Mouse (Mus musculus): ENCODE measurements around the gene Gtf3c4. TPM values are rescaled to one million over a fixed set of nuclear protein-coding genes. Genes with fewer than 3 reads are reported as not detected.

Gene Gtf3c4
- polyA plus RNA-seq, 1 experiment from 2014 or later: 14.4 TPM

- Histone ChIP-seq H3K36me3 (ENCODE audit: control insufficient read depth, insufficient read depth, low read length) (no peaks in the 10 kb centered on the region), H3K4me3 (ENCODE audit: low read length) (no peak overlapping the region), H3K9ac (ENCODE audit: low read depth, low read length) (no peak overlapping the region), H3K4me1 (ENCODE audit: control insufficient read depth, insufficient read depth, low read depth, low read length) (peaks cover 9% of the 10 kb centered on the region), H3K27me3 (replicated peaks; ENCODE audit: control insufficient read depth, insufficient read depth, low read length) (no peaks in the 10 kb centered on the region), H3K4me2 (ENCODE audit: low read length) (peak overlapping the region; percentile 50), H3K9me3 (ENCODE audit: control insufficient read depth, low read length) (no peaks in the 10 kb centered on the region), H3K27ac (ENCODE audit: low read depth, low read length) (no peak overlapping the region)
- ATAC-seq: peak; percentile 90
- 25% methylated on average over 5 of the region's 6 CpGs for WGBS
Measured at GRCm38 (mm10) chr2:28792931-28793610, 47.1 kb downstream of the Gtf3c4 start.

GRCm38 (mm10) chr2:28787067-28787619, 53.0 kb downstream of the Gtf3c4 start:
- no peaks in the 10 kb centered on the region for H3K9me3 ChIP-seq (ENCODE audit: control insufficient read depth, low read length)
- H3K27ac ChIP-seq (ENCODE audit: low read depth, low read length): no peak overlapping the region
- H3K4me3 ChIP-seq (ENCODE audit: low read length): no peak overlapping the region
- peaks cover 7% of the 10 kb centered on the region for H3K4me1 ChIP-seq (ENCODE audit: control insufficient read depth, insufficient read depth, low read depth, low read length)
- no peaks in the 10 kb centered on the region for H3K27me3 ChIP-seq (replicated peaks; ENCODE audit: control insufficient read depth, insufficient read depth, low read length)
- ATAC-seq: peak; percentile 73
- H3K9ac ChIP-seq (ENCODE audit: low read depth, low read length): no peak overlapping the region
- H3K4me2 ChIP-seq (ENCODE audit: low read length): no peak overlapping the region
- H3K36me3 ChIP-seq (ENCODE audit: control insufficient read depth, insufficient read depth, low read length): no peaks in the 10 kb centered on the region
- WGBS: 41% methylated on average over 6 of the region's 6 CpGs

GRCm38 (mm10) chr2:28786355-28787066, 53.6 kb downstream of the Gtf3c4 start:
- no peaks in the 10 kb centered on the region for H3K27me3 ChIP-seq (replicated peaks; ENCODE audit: control insufficient read depth, insufficient read depth, low read length)
- no peak overlapping the region for H3K4me2 ChIP-seq (ENCODE audit: low read length)
- H3K4me1 ChIP-seq (ENCODE audit: control insufficient read depth, insufficient read depth, low read depth, low read length): peaks cover 7% of the 10 kb centered on the region
- 53% methylated on average over 16 of the region's 16 CpGs for WGBS
- no peaks in the 10 kb centered on the region for H3K36me3 ChIP-seq (ENCODE audit: control insufficient read depth, insufficient read depth, low read length)
- H3K27ac ChIP-seq (ENCODE audit: low read depth, low read length): no peak overlapping the region
- no peaks in the 10 kb centered on the region for H3K9me3 ChIP-seq (ENCODE audit: control insufficient read depth, low read length)
- H3K4me3 ChIP-seq (ENCODE audit: low read length): no peak overlapping the region
- no peak overlapping the region for H3K9ac ChIP-seq (ENCODE audit: low read depth, low read length)
- ATAC-seq: peak; percentile 79

DNA sequence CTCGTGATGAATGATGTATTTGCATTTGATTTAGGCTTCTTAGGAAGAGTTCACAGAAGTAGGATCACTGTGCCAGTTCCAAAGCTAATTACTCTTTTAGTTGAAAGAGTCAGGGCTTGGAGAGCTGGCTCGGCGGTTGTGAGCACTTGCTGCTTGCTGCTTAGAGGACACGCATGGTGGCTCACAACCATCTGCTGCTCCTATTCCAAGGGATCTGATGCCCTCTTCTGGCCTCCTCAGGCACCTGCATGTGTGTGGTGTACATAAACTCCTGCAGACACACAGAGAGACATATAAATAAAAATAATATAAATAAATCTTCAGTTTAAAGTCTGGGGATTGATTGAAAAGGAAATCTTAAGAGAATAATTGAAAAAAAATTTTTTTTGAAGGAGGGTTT, 58.9 kb downstream of the Gtf3c4 start:
- Histone ChIP-seq H3K9me3 (ENCODE audit: control insufficient read depth, low read length) (no peaks in the 10 kb centered on the region), H3K27ac (ENCODE audit: low read depth, low read length) (no peak overlapping the region), H3K4me1 (ENCODE audit: control insufficient read depth, insufficient read depth, low read depth, low read length) (no peaks in the 10 kb centered on the region; the same call in 1 of the 2 replicates), H3K4me2 (ENCODE audit: low read length) (no peak overlapping the region), H3K27me3 (replicated peaks; ENCODE audit: control insufficient read depth, insufficient read depth, low read length) (no peaks in the 10 kb centered on the region), H3K9ac (ENCODE audit: low read depth, low read length) (no peak overlapping the region), H3K4me3 (ENCODE audit: low read length) (no peak overlapping the region), H3K36me3 (ENCODE audit: control insufficient read depth, insufficient read depth, low read length) (no peaks in the 10 kb centered on the region)
- WGBS: 69% methylated on average over 4 of the region's 4 CpGs
- ATAC-seq: no peak

- no peak overlapping the region for H3K27ac ChIP-seq (ENCODE audit: low read depth, low read length)
- 44% methylated on average over 16 of the region's 16 CpGs for WGBS
- H3K4me3 ChIP-seq (ENCODE audit: low read length): no peak overlapping the region
- H3K27me3 ChIP-seq (replicated peaks; ENCODE audit: control insufficient read depth, insufficient read depth, low read length): no peaks in the 10 kb centered on the region
- H3K36me3 ChIP-seq (ENCODE audit: control insufficient read depth, insufficient read depth, low read length): no peaks in the 10 kb centered on the region
- H3K9me3 ChIP-seq (ENCODE audit: control insufficient read depth, low read length): no peaks in the 10 kb centered on the region
- no peak overlapping the region for H3K4me2 ChIP-seq (ENCODE audit: low read length)
- H3K4me1 ChIP-seq (ENCODE audit: control insufficient read depth, insufficient read depth, low read depth, low read length): no peaks in the 10 kb centered on the region; the same call in 1 of the 2 replicates
- H3K9ac ChIP-seq (ENCODE audit: low read depth, low read length): no peak overlapping the region
- ATAC-seq: peak; percentile 63; the same call in 1 of the 2 replicates
Measured at GRCm38 (mm10) chr2:28780001-28780782, 60.0 kb downstream of the Gtf3c4 start.

- Histone ChIP-seq H3K4me2 (ENCODE audit: low read length) (no peak overlapping the region), H3K27ac (ENCODE audit: low read depth, low read length) (no peak overlapping the region), H3K36me3 (ENCODE audit: control insufficient read depth, insufficient read depth, low read length) (no peaks in the 10 kb centered on the region), H3K4me3 (ENCODE audit: low read length) (no peak overlapping the region), H3K27me3 (replicated peaks; ENCODE audit: control insufficient read depth, insufficient read depth, low read length) (no peaks in the 10 kb centered on the region), H3K4me1 (ENCODE audit: control insufficient read depth, insufficient read depth, low read depth, low read length) (peaks cover 2% of the 10 kb centered on the region; the same call in 1 of the 2 replicates), H3K9me3 (ENCODE audit: control insufficient read depth, low read length) (no peaks in the 10 kb centered on the region), H3K9ac (ENCODE audit: low read depth, low read length) (no peak overlapping the region)
- no peak for ATAC-seq
- 77% methylated on average over 2 of the region's 2 CpGs for WGBS
Measured at GRCm38 (mm10) chr2:28776728-28777127, 63.4 kb downstream of the Gtf3c4 start.

DNA sequence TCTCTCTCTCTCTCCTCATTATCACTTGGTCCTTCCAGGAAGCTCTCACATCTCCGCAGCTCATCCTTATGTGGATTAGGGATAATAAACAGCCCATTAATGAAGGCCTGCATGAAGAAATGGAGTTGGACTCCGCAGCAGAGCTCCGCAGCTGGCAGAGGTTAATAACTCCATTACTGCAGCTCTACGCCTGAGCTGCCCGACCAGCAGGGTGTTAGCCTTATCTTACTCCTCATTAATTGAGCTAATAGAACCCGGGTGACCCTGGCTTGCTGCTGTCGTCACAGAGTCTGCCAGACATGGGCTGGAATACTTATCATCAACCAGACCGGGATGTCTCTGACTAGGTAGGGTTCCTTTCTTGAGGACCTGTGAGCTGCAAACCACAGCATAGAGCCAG, 66.1 kb downstream of the Gtf3c4 start:
- peak; percentile 82 for ATAC-seq
- Histone ChIP-seq H3K36me3 (ENCODE audit: control insufficient read depth, insufficient read depth, low read length) (no peaks in the 10 kb centered on the region), H3K9ac (ENCODE audit: low read depth, low read length) (no peak overlapping the region), H3K4me3 (ENCODE audit: low read length) (no peak overlapping the region), H3K9me3 (ENCODE audit: control insufficient read depth, low read length) (no peaks in the 10 kb centered on the region), H3K4me2 (ENCODE audit: low read length) (no peak overlapping the region), H3K4me1 (ENCODE audit: control insufficient read depth, insufficient read depth, low read depth, low read length) (peaks cover 2% of the 10 kb centered on the region; the same call in 1 of the 2 replicates), H3K27me3 (replicated peaks; ENCODE audit: control insufficient read depth, insufficient read depth, low read length) (no peaks in the 10 kb centered on the region; the same call in 1 of the 2 replicates), H3K27ac (ENCODE audit: low read depth, low read length) (no peak overlapping the region)
- 51% methylated on average over 8 of the region's 8 CpGs for WGBS

Measured in hindbrain, embryonic 16.5 days (tissue).